Mouse (Mus musculus) ES-E14 (cell line): ENCODE results near the gene Plekhs1. TPM values are rescaled to one million over a fixed set of nuclear protein-coding genes. Genes with fewer than 3 reads are reported as not detected.

ENCODE experiments used
- DNase-seq: peaks from one replicate; pipeline ENCODE4 v3.0.0-alpha.2; 2013; ENCODE audit warnings: low read depth, low spot score
- H3K27ac ChIP-seq: 2 replicates; pipeline ENCODE4 v1.5.1; 2012; ENCODE audit warnings: low read depth, mild to moderate bottlenecking, low read length, moderate library complexity, mixed read lengths; ENCODE audit not compliant: poor library complexity, insufficient read depth, severe bottlenecking
- H3K36me3 ChIP-seq: 2 replicates; pipeline ENCODE4 v1.6.1; 2012; ENCODE audit warnings: mild to moderate bottlenecking, low read length, moderate library complexity, mixed read lengths; ENCODE audit not compliant: control insufficient read depth, poor library complexity, insufficient read depth, severe bottlenecking
- H3K4me1 ChIP-seq, 2 experiments: fragments of 150-350 bp in 1 of 2; sonication (generic) in 1 of 2; 2 replicates each; pipeline ENCODE4 v1.6.1; 2012; ENCODE audit warnings: low read length in 2 of 2, mild to moderate bottlenecking in 1 of 2, mixed read lengths in 1 of 2; ENCODE audit not compliant: control insufficient read depth in 2 of 2, insufficient read depth in 2 of 2, poor library complexity in 1 of 2
- H3K4me3 ChIP-seq, 2 experiments: fragments of 150-350 bp in 1 of 2; sonication (generic) in 1 of 2; 2 replicates each; pipeline ENCODE4 v1.5.1; 2012; ENCODE audit warnings: low read length in 2 of 2, low read depth in 1 of 2, mild to moderate bottlenecking in 1 of 2, mixed read lengths in 1 of 2; ENCODE audit not compliant: insufficient read depth in 1 of 2, poor library complexity in 1 of 2, severe bottlenecking in 1 of 2
- H3K9ac ChIP-seq: 2 replicates; pipeline ENCODE4 v1.6.1; 2012; ENCODE audit warnings: low read depth, mild to moderate bottlenecking, low read length, mixed read lengths; ENCODE audit not compliant: poor library complexity, insufficient read depth, severe bottlenecking
- H3K9me3 ChIP-seq: fragments of 150-350 bp; sonication (generic); 2 replicates; pipeline ENCODE4 v1.6.1; 2012; ENCODE audit warnings: low read depth, mild to moderate bottlenecking, low read length; ENCODE audit not compliant: control insufficient read depth, insufficient read depth
- CHD2 ChIP-seq: IDR thresholded peaks from 2 replicates; pipeline ENCODE4 v1.6.1; 2014; ENCODE audit warnings: mild to moderate bottlenecking, low read depth, low read length, inconsistent platforms
- HCFC1 ChIP-seq: IDR thresholded peaks from 2 replicates; pipeline ENCODE4 v1.6.1; 2012; ENCODE audit warnings: low read length, inconsistent platforms, borderline replicate concordance; ENCODE audit not compliant: insufficient read depth
- MAFK ChIP-seq: IDR thresholded peaks from 2 replicates; pipeline ENCODE4 v1.6.1; 2014; ENCODE audit warnings: mild to moderate bottlenecking, low read depth, low read length, inconsistent platforms; ENCODE audit not compliant: insufficient read depth
- ZC3H11A ChIP-seq: IDR thresholded peaks from 2 replicates; pipeline ENCODE4 v1.6.1; 2012; ENCODE audit warnings: low read depth, mild to moderate bottlenecking, inconsistent platforms, low read length, borderline replicate concordance
- ZNF384 ChIP-seq: IDR thresholded peaks from 2 replicates; pipeline ENCODE4 v1.6.1; 2012; ENCODE audit warnings: low read depth, low read length, inconsistent platforms
- in situ Hi-C, 2 experiments: fragments of 600-800 bp; cut with MboI; formaldehyde crosslinking; loops; one replicate each; pipeline ENCODE4 v1.15.1; 2025; ENCODE audit warnings: low sequenced_read_pairs in 2 of 2, inconsistent platforms in 1 of 2; ENCODE audit not compliant: unreplicated experiment in 2 of 2
- total RNA-seq: library from RNA; depleted of rRNA; stranded (reverse); fragments of 300-350 nt; gene quantifications from 2 replicates; pipeline ENCODE4 v1.2.3, GENCODE M21; 2012

The Plekhs1 gene
- total RNA-seq, 1 experiment: 0.36 TPM

GRCm38 (mm10) chr19:56451867-56452266 is 9.6 kb upstream of the Plekhs1 start:
- no peak for DNase-seq
- in situ Hi-C loops: no loop called here
- Histone ChIP-seq H3K36me3 (no peaks in the 10 kb centered on the region), H3K4me1 (peaks cover 0 to 5% of the 10 kb centered on the region in 2 experiments; a peak in 1 of 4 replicates), H3K4me3 (no peak overlapping the region), H3K9me3 (no peaks in the 10 kb centered on the region), H3K27ac (no peak overlapping the region), H3K9ac (no peak overlapping the region)
- TF ChIP-seq MAFK (no peak), ZNF384 (no peak), HCFC1 (no peak), ZC3H11A (no peak), CHD2 (no peak)

GRCm38 (mm10) chr19:56452421-56452820 is 9.0 kb upstream of the Plekhs1 start:
- Histone ChIP-seq H3K4me1 (peaks cover 0 to 5% of the 10 kb centered on the region in 2 experiments; a peak in 1 of 4 replicates), H3K9ac (no peak overlapping the region), H3K27ac (no peak overlapping the region), H3K9me3 (no peaks in the 10 kb centered on the region), H3K36me3 (no peaks in the 10 kb centered on the region), H3K4me3 (no peak overlapping the region)
- TF ChIP-seq ZC3H11A (no peak), CHD2 (no peak), MAFK (no peak), ZNF384 (no peak), HCFC1 (no peak)
- no peak for DNase-seq
- in situ Hi-C loops: no loop called here

GRCm38 (mm10) chr19:56454862-56455261 is 6.6 kb upstream of the Plekhs1 start:
- Histone ChIP-seq H3K4me1 (peaks cover 0 to 5% of the 10 kb centered on the region in 2 experiments; a peak in 1 of 4 replicates), H3K36me3 (no peaks in the 10 kb centered on the region), H3K9me3 (no peaks in the 10 kb centered on the region), H3K27ac (no peak overlapping the region), H3K4me3 (no peak overlapping the region), H3K9ac (no peak overlapping the region)
- TF ChIP-seq ZC3H11A: no peak
- TF ChIP-seq CHD2: no peak
- TF ChIP-seq ZNF384: no peak
- no peak for TF ChIP-seq MAFK
- no peak for TF ChIP-seq HCFC1
- in situ Hi-C loops: no loop called here
- DNase-seq: no peak

DNA sequence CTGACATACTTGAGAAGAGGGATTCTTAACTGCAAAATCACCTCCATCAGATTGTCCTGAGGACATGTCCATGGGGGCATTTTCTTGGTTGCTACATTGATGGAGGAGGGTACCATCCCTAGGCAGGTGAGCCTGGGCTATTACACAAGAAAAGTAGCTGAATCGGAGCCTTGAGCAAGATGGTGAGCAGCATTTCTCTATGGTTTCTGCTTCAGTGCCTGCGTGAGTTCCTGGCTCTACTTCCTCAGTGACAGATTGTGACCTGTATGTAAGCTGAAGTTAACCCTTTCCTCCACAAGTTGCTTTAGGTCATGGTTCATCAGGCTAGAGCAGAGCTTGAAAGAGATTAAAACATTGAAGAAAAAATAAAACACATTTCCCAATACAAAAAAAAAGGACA is 6.1 kb upstream of the Plekhs1 start:
- in situ Hi-C loops: no loop called here
- TF ChIP-seq MAFK (no peak), ZC3H11A (no peak), CHD2 (no peak), HCFC1 (no peak), ZNF384 (no peak)
- H3K9ac ChIP-seq: no peak overlapping the region

DNA sequence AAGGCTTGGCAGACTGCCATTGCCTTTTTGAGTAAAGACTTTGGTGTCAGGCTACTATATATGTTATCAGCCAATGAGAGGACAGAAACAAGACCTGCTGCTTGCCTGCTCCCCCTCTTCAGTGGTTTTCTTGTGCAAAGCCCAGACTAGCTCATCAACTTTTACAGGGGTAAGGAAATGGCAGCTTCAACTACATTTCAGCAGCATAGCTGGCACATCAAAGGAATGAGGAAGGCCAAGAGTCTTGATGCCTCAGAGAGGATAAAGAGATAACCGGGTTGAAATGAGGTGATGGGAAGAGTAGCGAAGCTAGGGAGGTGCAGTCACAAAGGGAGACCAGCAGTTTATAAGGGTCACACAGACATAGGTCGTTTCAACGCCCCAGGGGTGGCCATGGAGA is 3.9 kb upstream of the Plekhs1 start:
- Histone ChIP-seq H3K9ac (no peak overlapping the region), H3K4me3 (no peak overlapping the region), H3K9me3 (no peaks in the 10 kb centered on the region), H3K27ac (no peak overlapping the region), H3K4me1 (no peaks in the 10 kb centered on the region), H3K36me3 (no peaks in the 10 kb centered on the region)
- DNase-seq: no peak
- no peak for TF ChIP-seq CHD2
- TF ChIP-seq ZC3H11A: no peak
- TF ChIP-seq MAFK: no peak
- TF ChIP-seq HCFC1: no peak
- no peak for TF ChIP-seq ZNF384
- in situ Hi-C loops: no loop called here

More for the DNA sequence above, 6.1 kb upstream of the Plekhs1 start:
- no peak for DNase-seq
- no peaks in the 10 kb centered on the region for H3K9me3 ChIP-seq
- no peak overlapping the region for H3K4me3 ChIP-seq
- peaks cover 0 to 5% of the 10 kb centered on the region in 2 experiments; a peak in 1 of 4 replicates for H3K4me1 ChIP-seq
- H3K27ac ChIP-seq: no peak overlapping the region
- H3K36me3 ChIP-seq: no peaks in the 10 kb centered on the region
